In the genomic region with DNA sequence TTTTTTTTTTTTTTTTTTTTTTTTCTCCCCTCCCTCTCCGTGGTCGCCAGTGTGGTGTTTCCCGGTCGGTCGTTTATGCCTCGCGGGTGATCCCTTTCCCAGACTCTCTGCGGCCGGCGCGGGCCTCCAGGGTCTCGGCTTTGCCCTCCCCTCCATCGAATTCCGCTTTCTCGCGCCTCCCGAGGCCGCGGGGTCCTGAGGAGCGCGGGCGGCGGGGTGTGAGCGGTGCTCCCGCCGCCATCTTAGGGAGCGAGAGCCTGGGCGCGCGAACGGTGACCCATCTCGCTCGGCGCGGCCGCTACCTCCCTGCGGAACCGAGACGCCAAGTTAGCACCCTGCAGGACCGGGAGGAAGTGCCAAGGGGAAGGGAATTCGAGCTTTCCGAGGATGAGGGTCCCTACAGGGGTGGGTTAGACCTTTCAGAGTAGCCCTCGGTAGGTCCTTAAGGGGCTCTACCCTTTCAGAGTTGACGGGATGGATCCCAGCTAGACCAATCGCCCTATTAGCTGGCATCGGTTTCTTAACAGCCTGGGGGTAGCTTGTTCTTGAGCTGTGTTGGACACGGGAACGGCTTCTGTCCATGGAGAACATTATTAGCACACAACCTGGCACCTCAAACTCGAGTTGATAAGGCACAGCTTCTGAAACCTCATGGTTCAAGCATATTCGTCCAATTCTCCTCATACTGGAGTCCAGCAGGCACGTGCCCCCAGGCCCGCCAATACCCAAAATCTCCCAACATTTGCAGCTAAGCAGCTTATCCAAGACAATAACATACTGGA, we compare ENCODE assay signal across 8 mouse cellular contexts. TPM values are rescaled to one million over a fixed set of nuclear protein-coding genes. Genes with fewer than 3 reads are reported as not detected.
DNase-seq lines count a peak whose midpoint lies in the region; ATAC-seq and TF ChIP-seq lines count a peak whose summit lies in the region.

No protein-coding gene starts in this region.

- WGBS in embryonic facial prominence, embryonic 11.5 days = under 1% methylated on average over 52 of the region's 52 CpGs
- under 1% methylated on average over 52 of the region's 52 CpGs for WGBS in heart, adult 2 months
- under 1% methylated on average over 52 of the region's 52 CpGs for WGBS in limb, embryonic 12.5 days
- WGBS in midbrain, embryonic 14.5 days = under 1% methylated on average over 52 of the region's 52 CpGs
- under 1% methylated on average over 52 of the region's 52 CpGs for WGBS in stomach, embryonic 16.5 days

- peak overlapping the region; percentile 51 for H3K4me2 ChIP-seq in embryonic facial prominence, embryonic 11.5 days (ENCODE audit: low read depth, low read length)
- peak overlapping the region; percentile 65 for H3K4me2 ChIP-seq in limb, embryonic 12.5 days
- H3K4me2 ChIP-seq in midbrain, embryonic 14.5 days (ENCODE audit: low read length) = peak overlapping the region; percentile 75
- H3K4me2 ChIP-seq in stomach, embryonic 16.5 days (ENCODE audit: low read depth, low read length) = peak overlapping the region; percentile 87

- no peak for TF ChIP-seq CTCF in C2C12 (IDR thresholded peaks at IDR 0.05; ENCODE audit: control insufficient read depth, insufficient read depth, insufficient read length)
- TF ChIP-seq CTCF in heart, adult 2 months (IDR thresholded peaks at IDR 0.05) = no peak

- peaks cover 15% of the 10 kb centered on the region for H3K79me3 ChIP-seq in C2C12 (ENCODE audit: low read depth)

- TF ChIP-seq EP300 in heart, adult 2 months (IDR thresholded peaks at IDR 0.05; ENCODE audit: insufficient read depth, low read depth, low read length) = no peak

- peak overlapping the region; percentile 83 for H3K4me3 ChIP-seq in C2C12 (ENCODE audit: insufficient read depth, poor library complexity, severe bottlenecking)
- peak overlapping the region; percentile 85 for H3K4me3 ChIP-seq in embryonic facial prominence, embryonic 11.5 days (ENCODE audit: low read depth, low read length)
- peak overlapping the region; percentile 73 for H3K4me3 ChIP-seq in heart, adult 2 months
- H3K4me3 ChIP-seq in limb, embryonic 12.5 days (replicated peaks) = peak overlapping the region; percentile 93
- peak overlapping the region; percentile 93 for H3K4me3 ChIP-seq in midbrain, embryonic 14.5 days (replicated peaks; ENCODE audit: low read depth, low read length)
- peak overlapping the region; percentile 97 for H3K4me3 ChIP-seq in stomach, embryonic 16.5 days (replicated peaks; ENCODE audit: low read length)

- no peaks in the 10 kb centered on the region for H3K9me3 ChIP-seq in embryonic facial prominence, embryonic 11.5 days (replicated peaks; ENCODE audit: control insufficient read depth, low read length)
- H3K9me3 ChIP-seq in limb, embryonic 12.5 days = no peaks in the 10 kb centered on the region
- no peaks in the 10 kb centered on the region for H3K9me3 ChIP-seq in midbrain, embryonic 14.5 days (ENCODE audit: control insufficient read depth, low read length)
- H3K9me3 ChIP-seq in stomach, embryonic 16.5 days (replicated peaks; ENCODE audit: control insufficient read depth, low read length) = no peaks in the 10 kb centered on the region

- TF ChIP-seq POLR2A in heart, adult 2 months (IDR thresholded peaks at IDR 0.05; ENCODE audit: insufficient read depth, low read depth, low read length) = peak; percentile 51; the same call in 1 of the 2 replicates

- no peaks in the 10 kb centered on the region for H3K4me1 ChIP-seq in embryonic facial prominence, embryonic 11.5 days (ENCODE audit: control insufficient read depth, insufficient read depth, low read length)
- H3K4me1 ChIP-seq in heart, adult 2 months (ENCODE audit: control insufficient read depth, insufficient read depth, low read length) = peaks cover 2% of the 10 kb centered on the region; the same call in 1 of the 2 replicates
- H3K4me1 ChIP-seq in limb, embryonic 12.5 days (replicated peaks) = no peaks in the 10 kb centered on the region; the same call in 1 of the 2 replicates
- H3K4me1 ChIP-seq in midbrain, embryonic 14.5 days (ENCODE audit: control insufficient read depth, insufficient read depth, low read length) = peaks cover 16% of the 10 kb centered on the region
- peaks cover 5% of the 10 kb centered on the region; the same call in 1 of the 2 replicates for H3K4me1 ChIP-seq in stomach, embryonic 16.5 days (ENCODE audit: control insufficient read depth, insufficient read depth, low read length)

- H3ac ChIP-seq in C2C12 (ENCODE audit: control insufficient read depth, insufficient read length, low read depth) = peak overlapping the region; percentile 88

- H3K27me3 ChIP-seq in C2C12 (ENCODE audit: control insufficient read depth, insufficient read depth, insufficient read length) = no peaks in the 10 kb centered on the region
- H3K27me3 ChIP-seq in embryonic facial prominence, embryonic 11.5 days (ENCODE audit: control insufficient read depth, insufficient read depth, low read length) = no peaks in the 10 kb centered on the region
- H3K27me3 ChIP-seq in heart, adult 2 months (ENCODE audit: control insufficient read depth, insufficient read depth, low read length) = no peaks in the 10 kb centered on the region
- H3K27me3 ChIP-seq in limb, embryonic 12.5 days = no peaks in the 10 kb centered on the region
- no peaks in the 10 kb centered on the region for H3K27me3 ChIP-seq in midbrain, embryonic 14.5 days (ENCODE audit: control insufficient read depth, insufficient read depth, low read length)
- H3K27me3 ChIP-seq in stomach, embryonic 16.5 days (ENCODE audit: control insufficient read depth, insufficient read depth, low read length) = no peaks in the 10 kb centered on the region

- intact Hi-C loops in heart, adult 2 months (cut with DNase I) = loop anchor here (10.0 kb wide), 1 partner anchor 577 kb away; no protein-coding TSS in a partner anchor

- no peaks in the 10 kb centered on the region for H3K36me3 ChIP-seq in C2C12 (ENCODE audit: control insufficient read depth, insufficient read depth)
- H3K36me3 ChIP-seq in embryonic facial prominence, embryonic 11.5 days (replicated peaks; ENCODE audit: control insufficient read depth, insufficient read depth, low read depth, low read length) = no peaks in the 10 kb centered on the region
- H3K36me3 ChIP-seq in heart, adult 2 months (ENCODE audit: control insufficient read depth, insufficient read depth, low read length) = no peaks in the 10 kb centered on the region
- no peaks in the 10 kb centered on the region for H3K36me3 ChIP-seq in limb, embryonic 12.5 days
- H3K36me3 ChIP-seq in midbrain, embryonic 14.5 days (ENCODE audit: control insufficient read depth, insufficient read depth, low read length) = no peaks in the 10 kb centered on the region
- no peaks in the 10 kb centered on the region for H3K36me3 ChIP-seq in stomach, embryonic 16.5 days (ENCODE audit: control insufficient read depth, insufficient read depth, low read length)

- peak; percentile 53 for ATAC-seq in embryonic facial prominence, embryonic 11.5 days (replicated peaks; ENCODE audit: insufficient number of reproducible peaks, low FRiP score, low TSS enrichment, low read depth)
- peak; percentile 68 for ATAC-seq in limb, embryonic 12.5 days (ENCODE audit: insufficient number of reproducible peaks, insufficient read depth, low FRiP score, low TSS enrichment, low read depth)
- ATAC-seq in midbrain, embryonic 14.5 days (ENCODE audit: low FRiP score, low TSS enrichment) = peak; percentile 77
- ATAC-seq in stomach, embryonic 16.5 days (ENCODE audit: insufficient read depth, low FRiP score) = peak; percentile 28

- H3K9ac ChIP-seq in embryonic facial prominence, embryonic 11.5 days (replicated peaks; ENCODE audit: low read length) = peak overlapping the region; percentile 93
- H3K9ac ChIP-seq in heart, adult 2 months (ENCODE audit: low read depth, low read length) = peak overlapping the region; percentile 99
- H3K9ac ChIP-seq in limb, embryonic 12.5 days (replicated peaks) = peak overlapping the region; percentile 85
- peak overlapping the region; percentile 90 for H3K9ac ChIP-seq in midbrain, embryonic 14.5 days (replicated peaks; ENCODE audit: low read length)
- peak overlapping the region; percentile 97 for H3K9ac ChIP-seq in stomach, embryonic 16.5 days (ENCODE audit: low read length)

- peaks cover 45% of the 10 kb centered on the region for H3K79me2 ChIP-seq in C2C12 (ENCODE audit: control insufficient read depth, insufficient read depth)
- no peaks in the 10 kb centered on the region for H3K79me2 ChIP-seq in heart, adult 2 months (replicated peaks; ENCODE audit: control insufficient read depth, insufficient read depth, low read length)

- peak overlapping the region; percentile 99 for H3K27ac ChIP-seq in embryonic facial prominence, embryonic 11.5 days (replicated peaks; ENCODE audit: low read depth, low read length)
- H3K27ac ChIP-seq in heart, adult 2 months = peak overlapping the region; percentile 100
- H3K27ac ChIP-seq in limb, embryonic 12.5 days = peak overlapping the region; percentile 100
- peak overlapping the region; percentile 100 for H3K27ac ChIP-seq in midbrain, embryonic 14.5 days (replicated peaks; ENCODE audit: low read depth, low read length)
- peak overlapping the region; percentile 100 for H3K27ac ChIP-seq in stomach, embryonic 16.5 days (ENCODE audit: low read length)

- peak; percentile 66 for DNase-seq in adrenal gland, postnatal 25 days
- DNase-seq in embryonic facial prominence, embryonic 11.5 days (ENCODE audit: low spot score) = peak; percentile 61
- peak; percentile 86 for DNase-seq in heart, adult 2 months
- DNase-seq in kidney, adult 8-10 months = peak; percentile 53 to 69
- DNase-seq in midbrain, embryonic 14.5 days = peak; percentile 87

TF ChIP-seq in C2C12, 6 proteins besides CTCF, POLR2A, EP300 and RAD21:
- TF ChIP-seq FOSL1 (IDR thresholded peaks at IDR 0.05; ENCODE audit: insufficient read depth, low read length, poor library complexity, severe bottlenecking) = no peak
- peak; percentile 6 for TF ChIP-seq USF1 (IDR thresholded peaks at IDR 0.05; ENCODE audit: low read depth)
- no peak for TF ChIP-seq MYOG (IDR thresholded peaks at IDR 0.05; ENCODE audit: control insufficient read depth, extremely low read depth, insufficient read length)
- TF ChIP-seq MAX (IDR thresholded peaks at IDR 0.05) = peak; percentile 6
- TF ChIP-seq MYOD1 (IDR thresholded peaks at IDR 0.05; ENCODE audit: control insufficient read depth, insufficient read length, low read depth) = no peak
- TF ChIP-seq CEBPB (IDR thresholded peaks at IDR 0.05; ENCODE audit: low read depth) = no peak

RNA-seq across cellular contexts. Expression of a gene that starts 0.9 kb away (rescaled TPM):
- polyA plus RNA-seq in C2C12 (2012; fragmentation: generic; extraction: Trizol) = 0.70 TPM
- total RNA-seq in adrenal gland, postnatal 25 days (2021) = 6.1 and 9.0 TPM in 2 replicates
- polyA plus RNA-seq in embryonic facial prominence, embryonic 11.5 days (2014; fragmentation: Nextera tagmentation; extraction: Ambion mirVana) = 16.6 and 20.5 TPM in 2 replicates
- total RNA-seq in heart, adult 2 months (2021) = 1 to 10 TPM; 2.7 to 3.1 TPM
- polyA plus RNA-seq in heart, adult 2 months (2012; rRNA removed) = 1.2 and 1.5 TPM in 2 replicates
- 13.8 and 14.6 TPM in 2 replicates for polyA plus RNA-seq in limb, embryonic 12.5 days (2016; fragmentation: Nextera tagmentation; extraction: Ambion mirVana)
- polyA plus RNA-seq in midbrain, embryonic 14.5 days (2014; fragmentation: Nextera tagmentation; extraction: Ambion mirVana) = 30.8 and 37.8 TPM in 2 replicates
- polyA plus RNA-seq in stomach, embryonic 16.5 days (2015; fragmentation: Nextera tagmentation; extraction: Ambion mirVana) = 7.7 and 8.4 TPM in 2 replicates

Comparison
In these comparisons a context has a peak if more than half of its experiments do, and no peak if none do; other contexts are left out.
1. Peak in every context shown above with its lines: DNase-seq, ATAC-seq, H3K4me3 ChIP-seq and H3K27ac ChIP-seq.